Mouse (Mus musculus): ENCODE results near the gene Klrd1.

DNA sequence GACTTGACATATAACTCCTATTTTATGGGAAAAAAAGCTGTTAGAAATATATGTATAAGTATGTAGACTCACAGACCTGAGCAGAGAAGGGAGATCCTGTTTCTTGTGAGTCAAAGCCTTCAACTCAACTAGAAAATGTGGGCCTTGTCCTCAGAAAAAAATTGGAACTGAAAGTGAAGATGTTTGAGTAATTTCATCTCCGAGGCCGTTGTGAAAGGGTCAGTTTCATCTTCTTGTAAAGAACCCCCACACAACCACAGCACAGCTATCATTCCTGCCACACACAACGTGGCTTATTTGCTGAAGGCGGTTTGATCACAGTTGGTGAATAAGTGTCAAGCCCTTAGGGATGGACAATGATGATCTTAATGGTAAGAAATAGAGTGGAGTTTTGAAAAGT is 32.2 kb downstream of the Klrd1 start, which contains the start of gene Klrk1:
- TF ChIP-seq CTCF (IDR thresholded peaks at IDR 0.05; ENCODE audit: low read depth) (no peak), EP300 (IDR thresholded peaks at IDR 0.05; ENCODE audit: low read depth) (no peak)

Measured in liver, postnatal 0 days (tissue).